Mouse (Mus musculus) cerebral cortex, adult 2 months (tissue): Measurements from ENCODE around the gene Psmd13.

Source experiments
- WGBS: fragments of 180-500 bp; shearing (Covaris S2); methylation state at CpG from one replicate; pipeline ENCODE4 v1.1.7; 2018; 5-methylcytosine and 5-hydroxymethylcytosine counted together

Gene Psmd13

DNA sequence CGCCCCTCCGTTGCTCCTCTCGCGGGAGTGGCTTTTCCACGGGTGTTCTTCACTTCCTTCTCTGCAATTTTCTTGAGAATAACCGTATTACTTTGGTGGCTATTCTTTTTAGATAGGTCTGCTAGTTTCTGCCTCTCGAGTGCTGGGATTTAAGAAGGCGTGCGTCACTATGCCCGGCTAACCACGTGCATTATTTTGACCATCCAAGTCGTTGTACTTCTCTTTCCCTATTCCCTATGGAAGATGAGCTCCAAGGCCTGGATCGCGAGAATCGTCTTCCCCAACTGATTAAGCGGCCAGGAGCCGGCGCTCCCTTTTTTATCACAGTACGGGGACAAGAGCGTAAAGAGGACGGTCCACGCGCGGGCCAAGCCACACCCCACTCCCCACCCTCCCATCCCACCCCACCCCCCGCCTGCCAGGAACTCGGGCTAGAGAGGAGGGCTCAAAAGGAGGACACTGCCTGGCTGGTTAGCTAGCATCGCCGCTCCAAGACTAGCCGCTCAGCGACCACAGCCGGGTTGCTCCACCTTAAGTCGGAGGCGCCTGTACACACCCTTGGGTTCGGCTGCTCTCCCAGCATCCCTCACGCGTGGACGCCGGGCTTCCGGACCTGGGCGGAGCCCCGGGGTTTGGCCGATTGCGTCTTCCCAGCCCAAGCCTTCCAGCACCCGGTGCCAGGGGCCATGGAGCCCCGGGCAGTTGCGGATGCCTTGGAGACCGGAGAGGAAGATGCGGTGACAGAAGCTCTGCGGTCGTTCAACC, 24.8 kb upstream of the Psmd13 start, which contains the start of gene Ric8a:
TSS of gene Ric8a (plus strand) at position 173 of the 765 bp plus-strand sequence.
- WGBS, result under 1% methylated on average over 50 of the region's 50 CpGs

DNA sequence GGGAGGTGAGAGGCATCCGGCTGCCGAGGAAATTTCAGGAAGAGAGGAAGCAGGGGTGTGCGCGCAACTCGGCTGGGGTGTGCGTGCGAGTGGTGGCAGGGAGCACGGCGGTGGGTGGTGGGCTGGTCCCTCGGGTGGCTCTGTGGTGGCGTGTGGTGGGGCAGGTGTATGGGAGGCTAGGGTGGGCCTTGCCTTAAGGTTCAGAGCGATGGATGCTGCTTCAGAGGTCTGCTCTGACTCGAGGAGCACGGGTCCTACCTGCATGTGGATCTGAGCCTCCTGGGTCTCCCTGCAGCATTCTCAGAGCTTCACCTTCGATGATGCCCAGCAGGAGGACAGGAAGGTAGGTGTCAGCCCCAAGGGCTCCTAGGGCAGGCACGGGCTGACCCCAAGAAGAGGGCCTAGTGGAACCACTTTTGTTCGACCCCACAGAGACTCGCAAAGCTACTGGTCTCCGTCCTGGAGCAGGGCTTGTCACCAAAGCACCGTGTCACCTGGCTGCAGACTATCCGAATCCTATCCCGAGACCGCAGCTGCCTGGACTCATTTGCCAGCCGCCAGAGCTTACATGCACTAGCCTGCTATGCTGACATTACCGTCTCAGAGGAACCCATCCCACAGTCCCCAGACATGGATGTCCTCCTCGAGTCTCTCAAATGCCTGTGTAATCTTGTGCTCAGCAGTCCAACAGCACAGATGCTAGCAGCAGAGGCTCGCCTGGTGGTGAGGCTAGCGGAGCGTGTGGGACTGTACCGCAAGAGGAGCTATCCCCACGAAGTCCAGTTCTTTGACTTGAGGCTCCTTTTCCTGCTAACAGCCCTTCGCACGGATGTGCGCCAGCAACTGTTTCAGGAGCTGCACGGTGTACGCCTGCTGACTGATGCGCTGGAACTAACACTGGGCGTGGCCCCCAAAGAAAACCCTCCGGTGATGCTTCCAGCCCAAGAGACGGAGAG, 23.9 kb upstream of the Psmd13 start, which contains the start of gene Bet1l:
TSS of gene Bet1l (minus strand) at position 28 of the 956 bp plus-strand sequence.
- WGBS, result 17% methylated on average over 40 of the region's 40 CpGs

DNA sequence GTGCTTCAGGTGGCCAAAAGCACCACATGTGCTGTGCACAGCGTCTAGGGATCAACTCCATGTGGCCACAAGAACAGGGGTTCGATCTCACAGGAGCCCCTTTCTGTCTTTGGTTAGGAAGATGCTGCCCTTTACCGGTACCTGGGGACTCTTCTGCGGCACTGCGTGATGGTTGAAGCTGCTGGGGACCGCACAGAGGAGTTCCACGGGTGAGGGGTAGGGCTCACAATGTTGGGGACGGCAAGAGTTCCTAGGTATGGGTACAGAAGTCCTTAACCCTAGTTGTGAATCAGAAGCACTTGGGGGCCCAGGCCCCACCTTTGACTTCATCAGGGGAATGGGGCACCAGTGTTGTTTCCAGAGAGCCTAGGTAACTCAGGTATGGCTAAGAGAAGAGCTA, 23.0 kb upstream of the Psmd13 start:
- 93% methylated on average over 8 of the region's 8 CpGs for WGBS

DNA sequence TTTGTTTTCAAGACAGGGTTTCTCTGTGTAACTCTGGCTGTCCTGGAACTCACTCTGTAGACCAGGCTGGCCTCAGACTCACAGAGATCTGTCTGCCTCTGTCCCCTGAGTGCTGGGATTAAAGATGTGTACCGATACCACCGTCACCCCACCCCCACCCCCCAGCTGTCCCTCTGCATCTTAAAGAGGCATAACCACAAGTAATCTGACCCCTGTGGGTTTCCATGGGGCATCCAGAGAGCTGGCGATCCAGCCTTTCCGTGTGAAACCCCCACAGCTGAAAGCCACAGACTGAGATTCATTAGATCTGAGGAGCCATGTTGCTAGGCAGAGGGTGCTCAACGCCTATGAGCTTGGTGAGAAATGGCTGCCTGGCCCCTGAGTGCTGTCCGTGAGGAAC, 21.8 kb upstream of the Psmd13 start:
- WGBS, result 66% methylated on average over 6 of the region's 6 CpGs

DNA sequence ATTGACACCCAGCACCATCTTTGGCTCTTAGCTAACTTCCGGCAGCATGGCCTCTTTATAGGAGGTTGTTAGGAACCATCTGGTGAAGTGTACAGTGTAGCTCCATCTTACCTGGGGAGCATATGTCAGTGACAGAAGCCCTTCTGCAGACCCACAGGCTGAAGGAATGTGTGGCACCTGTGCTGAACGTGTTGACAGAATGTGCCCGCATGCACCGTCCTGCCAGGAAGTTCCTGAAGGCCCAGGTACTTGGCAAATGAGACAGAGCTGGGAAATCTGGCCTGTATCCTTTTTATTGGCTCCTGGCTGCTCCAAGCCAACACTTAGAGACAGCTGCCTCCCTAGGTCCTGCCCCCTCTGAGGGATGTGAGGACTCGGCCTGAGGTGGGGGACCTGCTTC, 21.0 kb upstream of the Psmd13 start:
- 82% methylated on average over 5 of the region's 5 CpGs for WGBS

DNA sequence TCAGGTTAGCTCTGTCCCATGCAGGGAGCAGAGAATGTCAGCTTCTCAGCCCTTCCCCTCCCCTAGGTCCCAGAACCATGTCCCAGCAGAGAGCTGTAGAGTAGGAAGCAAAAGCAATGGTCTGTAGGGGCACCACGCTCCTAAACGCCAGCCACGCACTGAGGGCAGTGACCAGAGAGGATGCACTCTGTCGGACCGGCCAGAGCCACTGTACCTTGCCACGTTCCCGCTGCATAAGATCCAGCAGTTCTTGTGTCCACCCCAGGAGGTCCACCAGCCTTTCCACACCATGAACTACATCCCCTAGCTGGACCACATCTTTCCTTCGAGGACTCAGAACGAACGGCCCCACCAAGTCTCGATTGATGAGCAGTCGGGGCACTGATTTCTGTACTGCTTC, 17.0 kb upstream of the Psmd13 start:
- 88% methylated on average over 12 of the region's 12 CpGs for WGBS

DNA sequence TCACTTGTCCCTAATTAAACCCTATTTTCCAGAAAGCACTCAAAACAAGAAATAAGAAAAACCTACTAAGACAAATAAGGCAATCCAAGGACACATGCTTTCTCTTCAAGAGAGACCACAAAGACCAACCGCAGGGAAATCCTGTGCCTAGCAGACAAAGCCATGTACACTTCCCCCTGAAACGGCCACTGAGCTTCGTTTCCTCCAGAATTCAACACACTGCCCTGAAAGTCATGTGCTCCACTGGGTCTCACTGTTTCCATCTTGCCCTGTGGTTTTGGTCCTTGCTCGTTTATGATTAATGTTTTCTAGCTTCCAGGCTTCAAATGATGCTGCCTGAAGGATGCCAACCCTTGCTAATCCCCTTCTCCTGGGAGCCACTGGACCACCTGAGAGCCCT, 7.5 kb upstream of the Psmd13 start:
- 73% methylated on average over 4 of the region's 4 CpGs for WGBS

DNA sequence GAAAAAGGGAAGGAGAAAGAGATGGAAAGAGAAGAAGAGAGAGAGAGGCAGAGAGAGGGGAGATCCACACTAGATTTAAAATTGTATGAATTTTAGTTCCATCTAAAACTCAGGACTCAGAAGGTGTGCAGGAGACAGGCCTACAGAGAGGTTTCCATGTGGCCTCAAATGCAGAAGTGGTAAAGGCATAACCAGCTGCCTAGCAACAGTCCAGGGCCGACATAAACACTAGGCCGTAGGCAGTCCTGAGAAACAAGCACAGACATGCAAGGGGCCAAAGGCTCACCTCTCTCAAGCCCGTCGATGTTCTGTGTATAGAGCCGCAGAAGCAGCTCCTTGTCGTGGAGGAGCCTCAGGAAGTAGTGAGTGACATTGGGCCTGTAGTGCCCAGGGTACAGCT, 4.4 kb upstream of the Psmd13 start:
- whole genome bisulfite sequencing, result 90% methylated on average over 6 of the region's 6 CpGs

DNA sequence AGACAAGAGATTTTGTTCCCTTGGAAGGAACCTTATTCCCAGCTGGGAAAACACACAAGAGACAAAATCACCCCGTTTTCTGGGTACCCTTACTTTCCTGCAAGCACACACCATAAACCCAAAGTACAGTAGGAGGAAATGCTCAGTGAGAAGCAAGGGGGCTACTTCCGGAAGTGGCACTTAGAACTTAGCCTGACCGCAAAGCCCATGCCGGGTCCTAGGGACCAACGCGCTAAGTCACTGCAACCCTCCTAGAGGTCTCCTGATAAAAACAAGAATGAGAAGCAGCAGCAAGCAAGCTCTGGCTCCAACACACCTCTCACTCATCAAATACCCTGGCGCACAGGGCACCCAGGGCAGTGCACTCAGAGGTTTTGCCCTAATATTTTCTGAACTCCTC, 2.4 kb upstream of the Psmd13 start:
- 80% methylated on average over 7 of the region's 7 CpGs for WGBS

DNA sequence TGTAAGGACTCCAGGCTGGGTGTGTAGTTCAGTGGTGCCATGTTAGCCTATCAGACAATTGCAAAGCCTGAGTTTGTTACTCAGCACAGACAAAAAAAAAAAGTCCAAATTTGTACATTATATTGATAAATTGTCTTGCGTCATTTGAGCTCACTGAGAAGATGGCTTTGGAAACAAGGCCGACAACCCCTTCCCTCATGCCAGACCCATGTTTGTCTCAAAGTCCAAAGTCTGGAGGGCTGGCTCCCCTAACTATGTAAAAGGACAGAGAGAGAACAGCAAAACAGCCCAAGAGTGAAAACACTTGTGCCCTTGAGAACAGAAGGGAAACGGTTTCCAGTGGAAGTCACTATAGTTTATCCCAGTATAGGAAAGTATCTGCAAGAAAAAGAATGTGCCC, 1.3 kb upstream of the Psmd13 start:
- 74% methylated on average over 3 of the region's 3 CpGs for WGBS

DNA sequence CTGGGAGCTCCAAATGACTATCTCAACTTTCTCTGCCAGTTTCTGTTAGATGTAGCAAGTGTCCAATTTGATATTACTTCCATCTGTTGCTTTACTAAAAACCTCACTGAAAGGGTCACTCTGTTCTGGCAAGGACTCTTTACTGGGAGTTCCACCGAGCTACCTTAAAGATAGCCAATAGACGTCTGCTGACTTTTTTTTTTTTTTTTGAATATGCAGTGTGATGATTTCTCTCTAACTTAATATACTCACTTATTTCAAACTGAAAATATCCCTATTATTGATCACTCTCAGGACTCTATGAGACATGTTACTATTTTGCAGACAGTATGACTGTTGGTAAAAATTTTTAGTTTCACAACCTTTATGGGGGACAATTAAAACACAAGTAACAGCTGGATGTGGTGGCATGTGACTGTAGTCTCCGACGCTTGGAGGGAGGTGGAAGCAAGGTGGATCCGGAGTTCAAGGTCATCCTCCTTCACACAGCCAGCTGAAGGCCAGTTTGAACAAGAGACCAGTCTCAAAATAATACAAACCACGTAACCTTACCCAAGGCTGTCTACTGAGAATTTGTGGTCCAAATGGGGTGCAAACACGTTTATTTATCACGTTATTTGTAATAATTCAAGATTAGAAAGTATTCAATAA, 778 bp upstream of the Psmd13 start:
- 8% methylated on average over 8 of the region's 8 CpGs for WGBS

DNA sequence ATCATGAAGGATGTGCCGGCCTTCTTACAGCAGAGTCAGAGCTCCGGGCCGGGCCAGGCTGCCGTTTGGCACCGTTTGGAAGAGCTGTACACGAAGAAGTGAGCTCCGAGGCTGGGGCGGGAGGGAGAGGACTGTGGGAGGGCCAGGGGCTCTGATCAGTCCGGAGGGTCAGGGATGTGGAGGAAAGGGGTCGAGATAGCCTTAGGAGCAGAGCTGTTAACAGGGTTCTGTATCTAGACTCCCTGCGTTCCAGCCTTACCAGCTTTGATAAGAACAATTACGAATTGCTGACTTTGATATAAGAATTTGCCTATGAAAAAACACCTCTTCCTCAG, 668 bp downstream of the Psmd13 start:
- under 1% methylated on average over 12 of the region's 12 CpGs for WGBS

DNA sequence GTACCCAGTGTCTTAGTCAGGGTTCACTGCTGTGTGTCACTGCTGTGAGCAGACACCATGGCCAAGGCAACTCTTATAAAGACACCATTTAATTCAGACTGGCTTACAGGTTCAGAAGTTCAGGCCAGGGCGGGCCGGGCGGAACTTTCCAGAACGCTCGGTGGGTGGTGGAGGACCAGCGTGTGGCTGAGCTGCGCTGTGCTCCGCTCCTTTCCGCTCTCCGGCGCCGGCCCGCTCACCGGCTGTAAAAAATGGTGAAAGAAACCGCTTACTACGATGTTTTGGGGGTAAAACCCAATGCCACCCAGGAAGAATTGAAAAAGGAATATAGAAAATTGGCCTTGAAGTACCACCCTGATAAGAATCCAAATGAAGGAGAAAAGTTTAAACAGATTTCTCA, 8.9 kb downstream of the Psmd13 start:
- WGBS, result 96% methylated on average over 16 of the region's 16 CpGs

DNA sequence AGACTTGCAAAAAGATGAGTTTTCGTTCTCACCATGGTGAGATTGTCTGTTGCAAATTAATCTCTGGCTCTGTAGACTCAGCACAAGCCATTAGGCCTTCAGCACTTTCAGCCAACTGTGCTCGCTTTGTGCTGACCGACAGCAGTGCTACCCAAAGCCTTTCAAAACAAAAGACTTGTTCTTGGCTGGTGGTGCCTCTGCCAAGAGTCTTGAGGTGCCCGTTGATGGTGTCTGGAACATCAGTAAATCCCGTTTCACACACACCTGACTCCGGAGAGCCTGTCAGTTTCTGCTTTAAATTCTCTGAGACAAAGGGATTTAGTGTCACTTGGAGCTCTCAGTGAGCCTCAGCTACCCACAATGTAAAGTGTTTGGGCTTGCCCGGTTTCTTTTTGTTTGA, 12.3 kb downstream of the Psmd13 start:
- 69% methylated on average over 7 of the region's 7 CpGs for WGBS

DNA sequence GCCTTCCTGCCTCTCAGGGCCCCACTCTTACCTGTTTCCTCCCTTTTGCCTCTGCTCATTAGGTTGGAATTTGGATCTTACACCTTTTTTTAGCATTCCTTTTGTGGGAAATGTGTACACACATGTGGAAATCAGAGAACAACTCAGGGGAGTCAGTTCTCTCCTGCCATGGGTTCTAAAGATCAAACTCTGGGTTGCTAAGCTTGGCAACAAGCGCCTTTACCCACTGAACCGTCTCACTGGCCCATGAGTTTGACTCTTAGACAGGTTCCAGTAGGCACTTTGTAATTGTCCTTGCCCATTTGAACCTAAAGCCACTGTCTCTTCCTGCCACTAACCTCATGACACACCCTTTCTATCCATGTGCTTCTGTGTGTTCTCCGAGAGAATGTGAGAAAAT, 12.8 kb downstream of the Psmd13 start:
- WGBS, result 91% methylated on average over 3 of the region's 3 CpGs

DNA sequence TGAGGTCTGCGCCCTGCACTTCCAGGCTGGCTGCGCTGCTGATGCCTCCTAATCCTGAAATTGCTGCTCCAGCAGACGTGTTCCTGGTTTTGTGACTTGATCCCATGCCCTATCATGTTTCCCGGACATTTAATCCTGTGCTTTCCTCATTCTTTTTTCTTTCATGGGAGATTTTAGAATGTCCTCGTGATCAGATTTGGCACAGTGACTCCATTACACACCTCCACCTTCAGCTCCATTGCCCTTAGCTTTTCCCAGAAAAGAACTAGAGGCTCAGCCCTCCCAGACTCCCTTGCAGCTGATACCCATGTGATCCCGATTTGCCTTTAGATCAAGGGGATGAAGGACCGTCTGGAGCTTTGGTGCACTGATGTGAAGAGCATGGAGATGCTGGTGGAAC, 16.1 kb downstream of the Psmd13 start:
- 84% methylated on average over 7 of the region's 7 CpGs for WGBS

DNA sequence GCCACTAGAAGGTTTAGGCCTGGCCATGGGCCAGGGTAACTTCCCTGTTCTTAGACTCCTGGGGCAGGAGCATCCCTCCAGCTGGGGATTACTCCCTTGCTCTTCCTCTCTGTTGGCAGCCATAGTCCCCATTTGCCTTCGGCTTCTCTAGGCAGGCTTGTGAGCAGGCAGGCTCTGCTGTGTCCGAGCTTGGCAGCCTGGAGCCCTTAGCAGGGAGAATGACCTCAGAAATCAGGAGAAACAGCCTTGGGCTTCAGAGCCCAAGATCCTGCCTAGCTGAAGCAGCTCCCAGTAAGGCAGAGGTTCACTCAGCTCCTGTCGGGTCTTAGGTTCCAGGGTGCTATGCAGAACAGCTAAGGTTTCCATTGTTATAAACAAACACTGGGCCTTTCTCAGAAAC, 17.4 kb downstream of the Psmd13 start:
- 68% methylated on average over 3 of the region's 3 CpGs for whole genome bisulfite sequencing

DNA sequence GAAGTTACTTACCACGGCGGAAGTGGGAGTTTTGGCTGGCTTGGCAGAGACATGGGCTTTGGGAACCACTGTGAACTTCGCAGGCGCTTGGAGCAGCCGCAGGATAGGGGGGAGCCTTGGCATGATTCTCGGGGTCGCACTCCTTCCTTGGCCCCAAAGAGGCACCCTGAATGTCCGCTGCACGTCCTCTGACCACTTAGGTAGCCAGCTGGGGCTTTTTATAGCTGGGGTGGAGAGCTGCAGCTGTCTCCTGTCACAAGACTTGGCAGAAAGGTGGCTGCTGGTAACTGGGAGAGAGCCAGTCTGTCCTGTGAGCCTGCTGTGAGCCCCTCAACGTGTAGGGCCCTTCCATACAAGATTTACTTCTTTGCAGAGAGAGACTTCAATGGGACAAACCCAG, 18.5 kb downstream of the Psmd13 start, which contains the start of gene Cox8b:
TSS of gene Cox8b (minus strand) at position 227 of the 400 bp plus-strand sequence.
- 57% methylated on average over 10 of the region's 10 CpGs for WGBS

DNA sequence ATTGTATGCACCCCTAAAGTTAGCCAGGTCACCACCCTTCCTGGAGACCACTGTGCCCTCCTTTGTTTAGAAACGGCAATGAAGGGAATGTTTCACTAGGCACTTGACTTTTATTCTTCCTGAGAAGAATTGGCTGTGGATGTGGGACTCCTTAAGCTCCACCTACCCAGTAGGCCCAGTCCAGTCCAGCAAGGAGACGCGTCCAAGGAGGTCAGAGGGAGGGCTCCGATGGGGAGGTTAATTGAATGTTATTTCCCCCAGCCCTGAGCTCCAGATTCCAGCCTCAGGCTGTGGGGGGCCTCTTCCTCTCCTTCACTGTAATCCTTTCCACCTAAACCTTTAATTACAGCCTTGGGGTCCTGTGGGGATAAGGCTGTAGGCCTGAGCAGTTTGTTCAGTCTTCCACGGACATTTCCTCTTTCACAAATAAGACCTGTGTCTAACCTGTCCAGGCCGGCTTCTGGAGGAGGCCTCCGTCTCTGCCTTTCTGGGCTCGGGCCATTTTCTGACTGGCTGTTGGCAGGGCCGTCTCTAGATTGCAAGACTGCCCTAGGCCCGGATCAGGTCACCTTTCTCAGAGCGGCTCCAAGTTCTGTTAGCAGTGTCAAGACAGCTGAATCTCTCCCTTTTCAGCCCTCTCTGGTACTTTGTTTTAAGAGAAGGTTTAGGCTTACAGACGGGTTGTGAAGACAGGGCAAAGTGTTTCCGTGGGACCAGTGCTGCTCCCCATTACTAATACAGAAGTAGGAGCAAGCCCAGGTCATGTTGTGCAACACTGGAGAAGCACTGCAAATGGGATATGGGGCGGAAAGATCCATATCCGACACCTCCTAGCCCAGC, 20.5 kb downstream of the Psmd13 start:
- WGBS, result 77% methylated on average over 15 of the region's 15 CpGs

DNA sequence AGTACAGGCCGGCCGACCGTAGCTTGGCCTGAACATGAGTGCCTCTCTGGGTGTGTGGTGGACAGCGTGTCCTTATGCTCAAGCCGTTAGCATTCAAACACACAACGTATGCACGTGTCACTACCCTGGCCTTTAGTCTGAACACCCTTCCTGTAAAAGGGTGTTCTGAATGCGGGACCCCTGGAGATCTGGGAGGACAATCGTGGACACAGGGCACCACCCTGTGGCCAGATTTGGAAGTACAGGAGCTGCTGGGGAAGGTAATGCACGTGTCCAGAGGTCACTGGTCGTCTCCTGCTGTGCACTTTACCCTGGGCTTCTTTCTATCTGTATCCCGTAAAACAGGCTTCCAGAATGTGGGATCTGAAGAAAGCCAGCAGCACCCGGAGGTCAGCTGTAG, 21.4 kb downstream of the Psmd13 start:
- 33% methylated on average over 13 of the region's 13 CpGs for WGBS

DNA sequence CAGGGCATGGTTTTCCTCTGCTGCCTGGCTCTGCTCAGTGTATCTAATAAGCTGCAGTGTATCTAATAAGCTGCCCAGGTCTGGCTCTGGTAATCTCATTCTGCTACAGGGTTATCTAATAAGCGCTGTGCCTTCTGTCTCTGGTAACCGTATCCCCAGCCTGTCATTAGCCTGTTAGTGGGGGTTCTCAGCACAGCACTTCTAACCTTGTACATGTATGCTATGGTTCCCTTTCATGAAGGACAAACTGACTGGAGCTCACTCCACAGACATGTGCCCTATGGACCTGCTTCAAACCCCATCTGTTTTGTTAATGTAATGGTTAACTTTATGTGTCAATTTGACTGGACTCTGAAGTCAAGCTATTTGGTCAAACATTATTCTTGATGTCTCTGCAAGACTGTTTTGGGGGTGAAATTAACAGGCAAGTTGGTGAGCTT, 23.9 kb downstream of the Psmd13 start:
- 94% methylated on average over 2 of the region's 2 CpGs for WGBS
